Mouse (Mus musculus) urinary bladder, postnatal 25 days (tissue): ENCODE data around the gene Hsd17b6.
"Not testable (repeated sequence)": the region's sequence is repeated elsewhere in the genome, so short reads cannot be mapped to it uniquely, and the experiment has no call there.

Source experiments
- DNase-seq: peaks from one replicate; pipeline ENCODE4 v3.0.0; 2022; ENCODE audit warnings: low spot score

Hsd17b6 gene

DNA sequence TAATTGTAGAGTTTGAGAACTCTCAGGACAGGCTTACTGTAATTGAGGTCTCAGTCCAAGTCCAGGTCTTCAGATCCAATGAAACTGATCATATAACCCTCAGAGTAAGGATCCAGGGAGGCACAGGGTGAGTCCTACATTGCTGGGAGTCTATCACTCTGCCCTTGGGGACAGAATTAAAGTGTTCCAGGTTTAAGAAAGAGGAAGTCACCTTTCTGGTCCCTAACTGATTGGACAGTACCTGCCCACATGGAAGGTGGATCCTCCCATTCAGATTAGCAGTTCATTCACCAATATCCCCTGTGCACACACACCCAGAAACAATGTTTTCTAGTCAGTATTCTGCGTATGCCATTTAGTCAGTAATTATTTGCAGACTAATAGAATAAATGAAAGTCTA, at the start of gene Hsd17b6:
TSS of gene Hsd17b6 (minus strand) at position 166 of the 400 bp plus-strand sequence.
- DNase-seq: no peak

DNA sequence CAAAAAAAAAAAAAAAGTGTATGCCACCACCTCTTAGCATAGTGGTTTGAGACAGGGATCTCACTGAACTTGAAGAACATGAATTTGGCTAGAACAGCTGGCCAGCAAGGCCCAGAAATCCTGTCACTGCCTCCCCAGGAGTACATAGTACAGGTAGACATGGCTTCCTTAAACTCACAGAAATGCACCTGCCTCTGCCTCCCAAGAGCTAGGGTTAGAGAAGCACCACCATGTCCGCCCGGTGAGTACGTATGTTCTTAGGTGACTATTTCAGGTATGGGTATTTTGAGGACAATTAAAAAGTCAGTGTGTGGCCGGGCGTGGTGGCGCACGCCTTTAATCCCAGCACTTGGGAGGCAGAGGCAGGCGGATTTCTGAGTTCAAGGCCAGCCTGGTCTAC, 45.6 kb upstream of the Hsd17b6 start:
- no peak for DNase-seq

GRCm38 (mm10) chr10:128052136-128052535, 44.7 kb upstream of the Hsd17b6 start:
- DNase-seq: not testable (repeated sequence)

DNA sequence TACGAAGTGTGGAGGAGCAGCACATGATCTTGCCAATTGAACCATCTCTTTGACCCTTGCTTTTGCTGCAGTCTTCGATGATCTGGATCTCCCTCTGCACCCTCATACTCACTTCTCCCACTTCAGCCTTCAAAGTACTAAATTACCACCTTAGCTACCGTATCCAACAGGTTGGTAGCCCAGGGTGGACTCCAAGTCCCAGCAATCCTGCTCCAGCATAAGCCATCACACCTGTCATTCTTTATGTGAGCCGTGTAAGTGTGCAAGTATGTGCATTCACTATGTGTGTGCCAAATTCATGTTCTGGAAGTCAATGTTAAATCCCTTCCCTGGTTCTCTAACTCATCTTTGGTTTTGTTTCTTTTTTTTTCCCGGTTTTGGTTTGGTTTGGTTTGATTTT, 44.2 kb upstream of the Hsd17b6 start:
- DNase-seq: no peak

- no peak for DNase-seq
Measured at GRCm38 (mm10) chr10:128050355-128050754, 42.9 kb upstream of the Hsd17b6 start.

- DNase-seq: no peak
Measured at GRCm38 (mm10) chr10:128049741-128050140, 42.3 kb upstream of the Hsd17b6 start.

GRCm38 (mm10) chr10:128048157-128048556, 40.7 kb upstream of the Hsd17b6 start:
- no peak for DNase-seq

GRCm38 (mm10) chr10:128043041-128043835, 35.8 kb upstream of the Hsd17b6 start:
- DNase-seq: no peak

GRCm38 (mm10) chr10:128042466-128042865, 35.1 kb upstream of the Hsd17b6 start:
- DNase-seq: no peak

DNA sequence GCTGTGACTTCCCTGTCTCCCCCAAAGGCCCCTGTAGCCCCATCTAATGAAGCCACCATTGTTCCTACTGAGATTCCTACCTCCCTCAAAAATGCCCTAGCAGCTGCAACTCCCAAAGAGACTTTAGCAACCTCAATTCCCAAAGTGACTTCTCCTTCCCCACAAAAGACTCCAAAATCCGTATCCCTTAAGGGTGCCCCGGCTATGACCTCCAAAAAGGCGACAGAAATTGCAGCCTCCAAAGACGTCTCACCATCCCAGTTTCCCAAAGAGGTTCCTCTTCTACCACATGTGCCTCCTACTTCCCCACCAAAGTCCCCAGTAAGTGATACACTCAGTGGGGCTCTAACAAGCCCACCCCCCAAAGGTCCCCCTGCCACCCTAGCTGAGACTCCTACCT, 34.2 kb upstream of the Hsd17b6 start:
- no peak for DNase-seq

DNA sequence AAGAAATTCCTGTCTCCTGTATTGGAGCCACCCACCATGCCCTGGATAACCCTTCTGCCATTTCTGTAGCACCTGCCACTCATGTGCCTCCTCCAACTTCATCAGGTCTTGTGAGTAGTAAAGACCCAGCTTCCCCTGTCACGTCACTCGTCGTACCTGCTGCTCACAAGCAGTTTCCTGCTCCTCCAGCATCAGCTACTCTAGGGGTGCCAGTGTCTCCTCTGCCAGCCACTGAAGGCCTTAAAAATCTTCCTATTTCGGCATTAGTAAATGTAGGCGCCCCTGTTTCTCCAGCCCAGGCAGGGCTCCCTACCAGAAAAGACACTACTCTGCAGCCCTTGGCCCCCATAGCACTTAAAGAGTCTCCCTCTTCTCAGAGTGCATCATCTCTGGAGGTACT, 32.9 kb upstream of the Hsd17b6 start:
- no peak for DNase-seq

GRCm38 (mm10) chr10:128039858-128040257, 32.4 kb upstream of the Hsd17b6 start:
- DNase-seq: no peak

DNA sequence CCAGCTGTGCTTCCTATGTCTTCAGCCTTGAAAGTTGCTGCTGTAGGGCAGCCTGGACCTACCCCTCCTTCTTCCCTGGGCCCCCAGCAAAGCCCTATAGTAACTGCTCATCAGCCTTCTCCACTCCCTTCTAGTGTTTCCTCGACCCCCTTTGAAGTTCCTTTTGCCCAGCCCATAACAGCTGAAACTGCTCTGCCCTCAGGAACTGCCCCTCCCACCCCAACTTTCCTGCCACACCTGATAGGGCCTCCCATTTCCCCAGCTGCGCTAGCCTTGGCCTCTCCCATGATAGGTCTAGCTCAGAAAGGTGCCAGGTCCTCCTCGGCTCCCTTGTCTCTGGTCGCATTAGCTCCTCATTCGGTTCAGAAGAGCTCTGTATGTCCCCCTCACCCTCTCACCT, 31.8 kb upstream of the Hsd17b6 start:
- no peak for DNase-seq

GRCm38 (mm10) chr10:128037921-128038320, 30.5 kb upstream of the Hsd17b6 start:
- no peak for DNase-seq

GRCm38 (mm10) chr10:128036746-128037425, 29.5 kb upstream of the Hsd17b6 start:
- peak; percentile 28 for DNase-seq

DNA sequence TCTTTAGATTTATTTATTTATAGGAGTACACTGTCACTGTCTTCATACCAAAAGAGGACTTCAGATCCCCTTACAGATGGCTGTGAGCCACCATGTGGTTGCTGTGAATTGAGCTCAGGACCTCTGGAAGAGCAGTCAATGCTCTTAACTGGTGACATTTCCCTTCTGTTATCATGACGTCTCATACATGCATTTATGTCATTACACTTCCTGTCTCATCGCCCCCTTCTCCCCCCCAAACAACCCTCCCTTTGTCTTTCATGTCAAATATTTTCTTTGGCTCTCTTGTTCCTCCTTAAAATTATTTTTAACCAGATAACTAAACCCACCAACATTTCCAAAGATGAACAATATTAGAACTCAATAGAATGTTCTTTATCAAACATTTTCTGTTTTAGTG, 23.4 kb upstream of the Hsd17b6 start:
- no peak for DNase-seq

GRCm38 (mm10) chr10:128029931-128030330, 22.5 kb upstream of the Hsd17b6 start:
- DNase-seq: no peak

- no peak for DNase-seq
Measured at GRCm38 (mm10) chr10:128023496-128023895, 16.1 kb upstream of the Hsd17b6 start.

- DNase-seq: no peak
Measured at GRCm38 (mm10) chr10:128022196-128022595, 14.8 kb upstream of the Hsd17b6 start.

GRCm38 (mm10) chr10:128015068-128015934, 7.9 kb upstream of the Hsd17b6 start, which contains the start of gene Prim1:
TSS of gene Prim1 (plus strand) at chr10:128015168.
- DNase-seq: peak; percentile 73

GRCm38 (mm10) chr10:128009735-128010134, 2.3 kb upstream of the Hsd17b6 start:
- no peak for DNase-seq

DNA sequence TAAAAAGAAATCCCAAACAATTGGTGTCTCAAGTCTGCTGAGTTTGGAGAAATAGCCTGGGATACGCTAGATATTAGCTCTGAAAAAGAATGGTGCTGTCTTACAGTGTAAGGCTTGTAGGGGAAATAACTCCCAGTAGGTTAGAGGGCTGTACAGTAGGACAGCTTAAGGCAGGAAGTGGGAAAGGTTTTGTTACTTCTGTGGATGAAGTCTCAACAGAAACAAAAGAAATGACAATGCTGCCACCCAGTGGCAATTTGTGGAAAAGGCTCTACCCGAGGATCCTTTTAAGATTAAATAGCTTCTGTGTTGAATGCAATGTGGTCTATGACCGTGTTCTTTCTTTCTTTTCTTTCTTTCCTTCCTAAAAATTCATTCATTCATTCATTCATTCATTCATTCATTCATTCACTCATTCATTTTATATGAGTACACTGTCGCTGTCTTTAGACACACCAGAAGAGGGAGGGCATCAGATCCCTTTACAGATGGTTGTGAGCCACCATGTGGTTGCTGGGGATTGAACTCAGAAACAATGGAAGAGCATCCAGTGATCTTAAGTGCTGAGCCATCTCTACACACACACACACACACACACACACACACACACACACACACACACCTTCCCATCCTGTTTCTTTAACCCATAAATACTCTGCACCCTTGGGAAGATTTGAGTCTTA, 937 bp upstream of the Hsd17b6 start:
- DNase-seq: peak; percentile 74
